Mouse (Mus musculus) large intestine, adult 2 months (tissue): ENCODE measurements at regions not wholly inside any gene's neighbourhood (a gene's known extent, or its start where the extent isn't known, plus 50 kb on each side); places are given as distances from the start of the nearest gene placed in this dataset.
A peak's percentile ranks its signal among the peaks of the same experiment; 100 is the strongest.

ENCODE experiments used
- DNase-seq: peaks from one replicate; pipeline ENCODE4 v3.0.0-alpha.2; 2012; ENCODE audit warnings: low read depth, low spot score
- whole genome bisulfite sequencing: fragments of 180-500 bp; shearing (Covaris S2); methylation state at CpG from one replicate; pipeline ENCODE4 v1.1.7; 2018; 5-methylcytosine and 5-hydroxymethylcytosine counted together

DNA sequence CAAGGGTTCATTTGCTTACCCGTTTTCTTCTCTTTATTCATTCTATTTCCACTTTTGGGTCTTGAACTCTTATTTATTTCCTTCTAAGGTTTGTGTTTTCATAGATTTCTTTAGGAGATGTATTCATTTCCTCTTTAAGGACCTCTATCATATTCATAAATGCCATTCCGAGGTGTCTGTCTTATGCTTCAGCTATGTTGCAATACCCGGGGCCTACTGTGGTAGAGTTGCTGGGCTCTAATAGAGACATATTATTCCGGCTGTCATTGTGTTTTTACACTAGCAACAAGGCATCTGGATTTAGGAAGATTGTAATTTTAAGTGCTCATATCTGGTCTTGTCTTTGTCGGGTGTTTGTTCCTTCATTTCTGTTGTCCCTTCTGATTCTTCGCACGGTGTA, 249.5 kb downstream of the Lmo4 start:
- WGBS, result 93% methylated on average over 7 of the region's 7 CpGs
- DNase-seq, result no peak

DNA sequence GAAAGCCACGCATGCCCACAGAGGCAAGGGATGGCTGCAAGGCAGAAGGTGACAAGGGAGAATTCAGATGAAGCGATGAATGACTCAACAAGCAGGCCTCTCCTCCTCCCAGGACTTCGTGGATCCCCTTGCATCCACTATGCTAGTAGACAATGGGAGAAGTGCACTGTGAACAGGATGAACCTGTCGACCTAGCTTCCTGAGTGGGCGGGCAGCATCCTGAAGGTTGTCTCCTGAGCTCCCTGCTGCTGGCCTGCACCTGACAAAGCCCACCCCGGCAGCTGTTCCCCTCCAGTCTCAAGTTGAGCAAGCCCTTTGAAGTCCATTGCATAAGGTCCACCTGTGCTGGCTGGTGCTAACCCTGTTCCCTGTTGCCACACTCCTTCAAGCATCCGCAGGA, 250.2 kb downstream of the Lmo4 start:
- 70% methylated on average over 7 of the region's 7 CpGs for WGBS
- DNase-seq, result no peak

DNA sequence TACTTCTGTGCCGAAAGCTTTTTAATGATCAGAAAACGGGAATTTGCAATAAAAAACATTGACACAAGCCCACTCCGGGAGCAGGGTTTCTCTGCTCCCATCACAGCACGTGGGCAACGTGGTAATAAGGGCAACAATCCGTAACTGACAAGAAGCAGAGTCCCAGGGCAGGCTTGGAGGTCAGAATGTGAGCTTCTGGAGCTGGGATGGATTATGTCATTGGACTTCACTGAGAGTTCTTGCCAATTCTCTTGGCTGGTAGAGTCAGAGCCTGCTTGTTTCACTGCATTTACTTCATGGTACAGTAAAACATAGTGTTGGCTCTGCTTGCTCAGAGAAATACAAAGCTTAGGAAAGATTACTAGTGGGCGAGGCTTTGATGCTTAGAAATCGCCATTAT, 252.7 kb downstream of the Lmo4 start:
- no peak for DNase-seq
- WGBS, result 67% methylated on average over 8 of the region's 8 CpGs

DNA sequence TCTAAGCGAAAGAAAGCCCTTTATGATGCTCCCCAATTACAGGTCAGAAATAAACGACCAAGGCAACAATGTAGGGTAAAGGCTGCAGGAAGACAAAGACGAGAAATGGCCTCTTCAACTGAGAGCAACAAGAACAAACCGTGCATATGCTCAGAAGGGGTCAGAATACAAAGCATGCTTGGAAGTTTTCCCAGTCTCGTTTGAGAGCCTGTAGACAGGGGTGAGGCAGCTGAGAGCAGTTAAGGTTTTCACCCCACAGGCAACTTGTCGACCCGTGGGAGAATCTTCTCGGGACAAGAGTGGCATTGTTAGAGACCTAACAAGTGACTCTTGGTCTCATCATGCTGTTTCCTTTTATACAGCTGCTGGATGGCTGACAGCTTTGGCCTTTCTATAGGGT, 255.4 kb downstream of the Lmo4 start:
- DNase-seq, result no peak
- 21% methylated on average over 8 of the region's 8 CpGs for WGBS

GRCm38 (mm10) chr3:143949026-143949637, 255.9 kb downstream of the Lmo4 start:
- 68% methylated on average over 11 of the region's 11 CpGs for WGBS

GRCm38 (mm10) chr3:143947938-143948267, 257.1 kb downstream of the Lmo4 start:
- no peak for DNase-seq
- WGBS, result 85% methylated on average over 3 of the region's 3 CpGs

More at GRCm38 (mm10) chr3:143949026-143949637, 255.9 kb downstream of the Lmo4 start:
- no peak for DNase-seq

DNA sequence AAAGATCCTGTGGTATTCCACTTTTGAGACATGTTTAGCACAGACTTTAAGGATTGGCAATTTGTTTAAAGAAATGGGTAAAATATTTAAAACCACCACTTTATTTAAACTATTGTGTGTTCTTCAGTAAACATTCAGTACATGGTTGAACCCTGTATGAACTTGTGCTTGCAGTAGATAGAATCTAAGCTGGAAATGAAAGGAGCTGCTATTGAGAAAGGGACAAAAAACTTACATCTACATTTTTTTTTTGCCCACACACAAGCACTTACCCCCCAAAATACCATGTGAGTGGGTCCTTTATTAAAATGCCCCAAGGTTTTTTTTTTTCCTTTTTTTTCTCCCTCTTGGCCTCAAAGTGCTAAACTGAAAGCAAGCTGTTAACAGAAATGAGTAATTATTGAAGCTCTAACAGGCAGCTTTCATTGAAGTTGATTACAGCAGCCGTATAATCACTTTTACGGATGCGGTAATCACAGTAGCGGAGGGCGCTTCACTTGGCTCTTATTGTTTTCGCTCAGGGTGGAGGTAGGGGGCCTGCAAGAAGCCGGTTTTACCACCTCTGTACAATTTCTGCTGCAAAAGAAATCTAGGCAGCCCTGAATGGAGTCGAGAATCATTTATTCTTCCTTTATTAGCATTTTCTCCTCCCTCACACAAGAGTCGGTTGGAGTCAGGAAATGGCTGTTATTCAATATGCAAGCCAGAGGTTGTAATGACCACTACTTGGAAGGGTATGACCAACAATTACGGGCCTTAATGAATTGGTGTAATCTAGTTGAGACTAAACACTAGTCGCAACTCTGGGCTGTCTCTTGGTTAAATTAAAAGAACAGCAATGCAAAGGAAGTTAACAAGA, 257.7 kb downstream of the Lmo4 start:
- DNase-seq, result no peak
- 51% methylated on average over 11 of the region's 11 CpGs for WGBS

DNA sequence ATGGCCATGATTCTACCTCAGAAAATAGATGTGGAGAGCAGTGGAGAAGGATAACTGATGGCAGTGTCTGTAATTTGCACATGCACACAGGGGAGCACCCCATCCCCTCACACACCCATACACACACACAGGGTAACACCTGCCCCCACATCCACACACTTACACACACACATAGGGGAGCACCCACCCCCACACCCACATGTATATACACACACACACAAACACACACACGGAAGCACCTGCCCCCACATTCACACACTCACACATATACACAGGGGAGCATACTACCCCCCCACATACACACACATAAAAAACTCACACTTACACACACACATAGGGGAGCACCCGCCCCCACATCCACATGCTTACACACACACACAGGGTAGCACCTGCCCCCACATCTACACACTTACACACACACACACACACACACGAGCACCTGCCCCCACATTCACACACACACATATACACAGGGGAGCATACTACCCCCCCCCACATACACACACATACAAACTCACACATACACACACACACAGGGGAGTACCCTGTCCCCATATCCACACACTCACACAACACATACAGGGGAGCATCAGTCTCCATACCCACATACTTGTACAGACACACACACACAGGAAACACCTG, 265.8 kb downstream of the Lmo4 start:
- DNase-seq, result no peak
- WGBS, result 89% methylated on average over 3 of the region's 3 CpGs

DNA sequence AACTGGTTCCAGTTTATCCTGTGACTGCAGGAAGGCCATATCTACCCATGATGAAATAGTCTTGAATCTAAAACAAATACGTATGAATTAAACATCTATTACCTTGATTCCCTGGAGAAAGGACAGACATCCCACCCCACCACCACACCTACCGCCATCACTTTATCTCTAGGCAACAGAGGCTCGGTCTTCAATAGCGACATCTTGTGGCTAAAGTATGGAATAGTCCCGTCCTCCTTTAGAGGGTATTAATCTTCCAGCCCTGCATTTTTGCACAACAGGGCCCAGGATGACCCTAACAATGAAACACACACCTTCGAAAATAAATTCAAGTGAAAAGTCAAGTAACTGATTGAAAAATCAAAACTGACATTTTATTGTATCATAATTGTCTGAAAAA, 279.7 kb downstream of the Lmo4 start:
- WGBS, result 71% methylated on average over 6 of the region's 6 CpGs
- no peak for DNase-seq

GRCm38 (mm10) chr3:143919744-143920143, 285.3 kb downstream of the Lmo4 start:
- 97% methylated on average over 1 of the region's 1 CpGs for WGBS
- no peak for DNase-seq

GRCm38 (mm10) chr3:143914341-143915217, 290.4 kb downstream of the Lmo4 start:
- 27% methylated on average over 6 of the region's 6 CpGs for WGBS
- DNase-seq, result peak; percentile 27

GRCm38 (mm10) chr3:143913044-143913574, 291.9 kb downstream of the Lmo4 start:
- WGBS, result 50% methylated on average over 3 of the region's 3 CpGs
- no peak for DNase-seq

DNA sequence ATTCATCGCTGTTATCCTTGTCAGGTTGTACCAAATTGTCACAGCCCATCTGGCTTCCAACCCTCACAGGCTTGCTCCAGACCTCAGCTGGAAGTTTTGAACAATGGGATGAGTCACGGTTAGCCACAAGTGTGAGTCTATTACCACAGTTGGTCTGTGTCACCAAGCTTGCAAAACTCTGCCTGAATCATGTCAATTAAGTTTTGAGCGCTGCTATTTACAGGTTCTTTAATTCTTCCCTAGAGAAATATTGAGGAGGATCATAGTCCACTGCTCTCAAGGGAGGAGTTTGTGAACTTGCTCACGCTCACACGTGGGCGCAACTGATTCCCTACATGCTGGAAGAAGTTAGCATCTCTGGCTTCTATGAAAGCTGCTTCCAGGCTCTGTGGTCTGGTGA, 292.6 kb downstream of the Lmo4 start:
- WGBS, result 44% methylated on average over 6 of the region's 6 CpGs
- DNase-seq, result no peak

DNA sequence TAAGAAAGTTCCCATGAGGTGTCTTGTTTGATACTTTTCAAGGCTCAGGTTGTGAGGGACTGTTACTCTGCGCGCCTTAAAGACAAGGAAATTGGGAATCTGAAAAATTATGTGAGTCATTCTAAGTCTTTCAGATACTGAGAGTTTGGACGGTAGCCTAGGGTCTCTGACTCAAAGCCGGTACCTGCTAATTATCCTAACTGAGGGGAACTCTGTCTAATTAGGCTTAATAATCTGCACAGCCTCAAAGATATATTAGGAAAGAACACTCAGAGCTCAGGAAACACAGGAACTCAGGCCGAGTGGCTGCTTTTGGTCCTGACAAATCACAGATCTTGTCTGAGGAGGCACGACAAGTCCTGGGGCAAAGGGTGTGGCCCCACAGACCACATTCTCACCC, 295.7 kb downstream of the Lmo4 start:
- WGBS, result 82% methylated on average over 6 of the region's 6 CpGs
- no peak for DNase-seq

DNA sequence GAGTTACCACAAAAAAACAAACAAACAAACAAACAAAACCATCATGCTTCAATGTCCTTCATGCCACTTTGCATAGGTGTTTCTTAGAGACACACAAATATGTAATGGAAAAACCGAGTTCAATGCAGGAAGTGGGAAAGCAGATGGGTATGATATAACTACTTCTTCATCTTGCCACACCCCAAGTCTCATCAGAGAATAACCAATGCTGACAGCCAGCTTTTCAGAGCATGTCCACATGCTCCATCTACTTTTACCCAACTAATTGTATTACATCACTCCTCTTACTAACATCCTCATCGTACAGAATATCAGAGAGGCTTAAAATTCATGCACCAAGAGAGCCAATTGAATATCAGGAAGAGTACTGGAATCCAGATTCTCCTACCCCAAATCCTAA, 301.6 kb downstream of the Lmo4 start:
- 81% methylated on average over 2 of the region's 2 CpGs for WGBS
- no peak for DNase-seq

GRCm38 (mm10) chr3:143880813-143881212, 324.2 kb downstream of the Lmo4 start:
- 87% methylated on average over 2 of the region's 2 CpGs for whole genome bisulfite sequencing
- DNase-seq, result no peak

DNA sequence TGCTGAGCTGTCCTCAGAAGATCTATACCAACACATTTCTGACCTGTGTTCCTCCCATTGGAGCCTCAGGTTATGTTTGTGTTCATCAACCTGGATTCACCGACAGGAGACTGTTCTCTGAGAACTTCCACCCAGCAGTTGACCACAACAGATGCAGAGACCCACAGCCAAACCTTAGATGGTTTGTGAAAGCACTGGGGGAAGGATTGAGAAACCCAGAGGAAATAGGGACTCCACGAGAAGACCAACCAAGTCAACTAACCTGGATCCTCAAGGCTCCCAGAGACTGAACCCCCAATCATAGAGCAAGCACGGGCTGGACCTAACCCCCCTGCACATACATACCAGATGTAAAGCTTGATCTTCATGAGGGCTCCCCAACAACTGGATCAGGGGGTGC, 331.1 kb downstream of the Lmo4 start:
- 80% methylated on average over 3 of the region's 3 CpGs for WGBS

GRCm38 (mm10) chr3:143866521-143866920, 338.5 kb downstream of the Lmo4 start:
- no peak for DNase-seq
- 86% methylated on average over 4 of the region's 4 CpGs for WGBS

More for the DNA sequence above, 331.1 kb downstream of the Lmo4 start:
- no peak for DNase-seq

DNA sequence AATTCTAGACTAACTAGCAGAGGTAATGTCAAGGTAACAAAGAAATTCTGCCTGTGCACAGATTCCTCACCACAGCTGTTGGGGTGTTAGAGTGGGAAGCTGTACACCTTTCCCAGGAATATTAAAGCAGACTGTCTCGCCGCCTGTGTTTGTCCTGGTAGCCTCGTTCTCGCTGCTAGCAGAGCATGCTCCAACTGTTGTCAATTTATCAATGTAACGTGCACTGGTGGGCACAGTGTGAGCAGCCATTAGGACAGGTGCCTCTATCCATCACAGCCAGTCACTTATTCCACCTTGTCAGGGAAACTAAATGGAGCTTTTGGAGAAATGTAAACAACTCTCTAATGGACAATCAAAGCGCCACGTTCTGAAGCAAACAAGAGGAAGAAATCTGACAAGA, 339.4 kb downstream of the Lmo4 start:
- 87% methylated on average over 7 of the region's 7 CpGs for WGBS

DNA sequence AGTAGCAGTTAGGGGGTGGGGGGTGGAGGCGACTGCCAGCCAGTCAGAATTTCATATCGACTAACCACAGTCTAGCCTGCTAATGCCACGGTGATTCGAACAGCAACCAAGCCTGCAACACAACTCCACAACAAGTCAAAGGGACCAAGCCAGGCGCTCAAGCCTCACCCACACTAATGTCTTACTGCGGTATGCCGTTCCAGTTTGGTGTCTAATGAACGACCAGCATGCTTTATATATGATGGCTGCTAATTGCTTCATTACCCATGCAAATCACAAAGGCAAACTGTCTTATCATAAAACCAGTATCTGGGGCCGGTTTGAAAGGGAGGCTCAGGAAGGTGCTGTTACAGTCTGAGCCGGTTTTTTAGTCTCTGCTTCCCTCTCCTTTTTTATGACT, 340.5 kb downstream of the Lmo4 start:
- WGBS, result 21% methylated on average over 10 of the region's 10 CpGs
- peak; percentile 10 for DNase-seq

More for the DNA sequence above, 339.4 kb downstream of the Lmo4 start:
- DNase-seq, result no peak
